Mouse (Mus musculus) forebrain, embryonic 12.5 days (tissue): Measurements from ENCODE around the gene Hsd11b1. TPM values are rescaled to one million over a fixed set of nuclear protein-coding genes. Genes with fewer than 3 reads are reported as not detected.
A peak's percentile ranks its signal among the peaks of the same experiment; 100 is the strongest.

ENCODE experiments used
- ATAC-seq: fragments of 200-750 bp; cut with Nextera tagmentation; 2 replicates; pipeline ENCODE4 v1.8.0; 2017; ENCODE audit warnings: moderate TSS enrichment; ENCODE audit not compliant: low FRiP score
- H3K27ac ChIP-seq: fragments of 300-500 bp; sonication (generic); 2 replicates; pipeline ENCODE4 v1.5.1; 2016; ENCODE audit warnings: mild to moderate bottlenecking
- H3K27me3 ChIP-seq: fragments of 300-500 bp; sonication (generic); 2 replicates; pipeline ENCODE4 v1.6.1; 2016; ENCODE audit warnings: mild to moderate bottlenecking
- H3K36me3 ChIP-seq: fragments of 300-500 bp; sonication (generic); replicated peaks from 2 replicates; pipeline ENCODE4 v1.6.1; 2016; ENCODE audit warnings: mild to moderate bottlenecking
- H3K4me1 ChIP-seq: fragments of 300-500 bp; sonication (generic); 2 replicates; pipeline ENCODE4 v1.6.1; 2016
- H3K4me2 ChIP-seq: fragments of 300-500 bp; sonication (generic); 2 replicates; pipeline ENCODE4 v1.6.1; 2016; ENCODE audit warnings: mild to moderate bottlenecking, moderate library complexity
- H3K4me3 ChIP-seq: fragments of 300-500 bp; sonication (generic); replicated peaks from 2 replicates; pipeline ENCODE4 v1.5.1; 2016; ENCODE audit warnings: mild to moderate bottlenecking
- H3K9ac ChIP-seq: fragments of 300-500 bp; sonication (generic); 2 replicates; pipeline ENCODE4 v1.6.1; 2016; ENCODE audit warnings: mild to moderate bottlenecking
- H3K9me3 ChIP-seq: fragments of 300-500 bp; sonication (generic); 2 replicates; pipeline ENCODE4 v1.6.1; 2016
- WGBS: fragments of 180-500 bp; shearing (Covaris S2); methylation state at CpG from one replicate; pipeline ENCODE4 v1.1.7; 2016; 5-methylcytosine and 5-hydroxymethylcytosine counted together
- polyA plus RNA-seq: library from polyadenylated mRNA; unstranded; fragments of >200 nt; fragmentation: Nextera tagmentation; extraction: Ambion mirVana; gene quantifications from 2 replicates; pipeline ENCODE4 v1.2.1, GENCODE M21; 2016

The Hsd11b1 gene
- polyA plus RNA-seq, 1 experiment from 2014 or later: not detected

GRCm38 (mm10) chr1:193188257-193188656 is 75.6 kb downstream of the Hsd11b1 start:
- WGBS: 90% methylated on average over 6 of the region's 6 CpGs
- Histone ChIP-seq H3K4me3 (no peak overlapping the region), H3K4me1 (peaks cover 17% of the 10 kb centered on the region), H3K27ac (no peak overlapping the region), H3K4me2 (no peak overlapping the region), H3K27me3 (0 out of 2 replicates have a peak, but pooled peaks cover 8% of the 10 kb centered on the region), H3K9me3 (no peaks in the 10 kb centered on the region), H3K9ac (no peak overlapping the region), H3K36me3 (no peaks in the 10 kb centered on the region)
- ATAC-seq: no peak

GRCm38 (mm10) chr1:193181104-193181503 is 82.8 kb downstream of the Hsd11b1 start:
- no peak overlapping the region for H3K27ac ChIP-seq
- ATAC-seq: no peak
- no peak overlapping the region for H3K9ac ChIP-seq
- H3K4me3 ChIP-seq: no peak overlapping the region
- H3K27me3 ChIP-seq: 0 out of 2 replicates have a peak, but pooled peaks cover 7% of the 10 kb centered on the region
- H3K9me3 ChIP-seq: no peaks in the 10 kb centered on the region
- no peaks in the 10 kb centered on the region; the same call in 1 of the 2 replicates for H3K4me1 ChIP-seq
- H3K36me3 ChIP-seq: no peaks in the 10 kb centered on the region
- 90% methylated on average over 3 of the region's 3 CpGs for WGBS
- no peak overlapping the region for H3K4me2 ChIP-seq

GRCm38 (mm10) chr1:193174143-193174733 is 89.6 kb downstream of the Hsd11b1 start:
- Histone ChIP-seq H3K9me3 (no peaks in the 10 kb centered on the region), H3K27ac (no peak overlapping the region), H3K9ac (peak overlapping the region; percentile 75; the same call in 1 of the 2 replicates), H3K4me2 (peak overlapping the region; percentile 63), H3K27me3 (no peaks in the 10 kb centered on the region), H3K4me3 (peak overlapping the region; percentile 67), H3K4me1 (peaks cover 20% of the 10 kb centered on the region), H3K36me3 (no peaks in the 10 kb centered on the region)
- WGBS: 94% methylated on average over 13 of the region's 13 CpGs
- no peak for ATAC-seq

GRCm38 (mm10) chr1:193173810-193174129 is 90.1 kb downstream of the Hsd11b1 start:
- Histone ChIP-seq H3K27me3 (no peaks in the 10 kb centered on the region), H3K4me2 (peak overlapping the region; percentile 63), H3K4me1 (peaks cover 20% of the 10 kb centered on the region), H3K9me3 (no peaks in the 10 kb centered on the region), H3K27ac (peak overlapping the region; percentile 71), H3K9ac (peak overlapping the region; percentile 75), H3K4me3 (peak overlapping the region; percentile 67), H3K36me3 (no peaks in the 10 kb centered on the region)
- ATAC-seq: no peak
- 21% methylated on average over 9 of the region's 9 CpGs for WGBS

GRCm38 (mm10) chr1:193172991-193173809 is 90.7 kb downstream of the Hsd11b1 start:
- Histone ChIP-seq H3K9me3 (no peaks in the 10 kb centered on the region), H3K4me3 (peak overlapping the region; percentile 67), H3K9ac (peak overlapping the region; percentile 75), H3K36me3 (no peaks in the 10 kb centered on the region), H3K27ac (peak overlapping the region; percentile 71), H3K4me1 (peaks cover 20% of the 10 kb centered on the region), H3K27me3 (no peaks in the 10 kb centered on the region), H3K4me2 (peak overlapping the region; percentile 63)
- WGBS: under 1% methylated on average over 48 of the region's 48 CpGs
- peak; percentile 99 for ATAC-seq

Other genes with a start within 250 kb of the Hsd11b1 start
- 9.2 and 9.8 TPM in 2 replicates for gene Syt14, start 228.3 kb downstream of the Hsd11b1 start, polyA plus RNA-seq
- gene Diexf, start 133.8 kb downstream of the Hsd11b1 start, polyA plus RNA-seq: 9.5 and 9.7 TPM in 2 replicates
- 1.6 and 2.0 TPM in 2 replicates for gene Irf6, start 111.0 kb downstream of the Hsd11b1 start, polyA plus RNA-seq
- 15.1 and 16.0 TPM in 2 replicates for gene A130010J15Rik, start 96.0 kb downstream of the Hsd11b1 start, polyA plus RNA-seq
- gene Traf3ip3, start 62.4 kb downstream of the Hsd11b1 start, polyA plus RNA-seq: 0.31 and 1.0 TPM in 2 replicates
- gene Lamb3, start 56.4 kb downstream of the Hsd11b1 start, polyA plus RNA-seq: 0.31 and 0.77 TPM in 2 replicates
- gene G0s2, start 9.1 kb upstream of the Hsd11b1 start, polyA plus RNA-seq: 6.3 and 6.9 TPM in 2 replicates
- gene Camk1g, start 106.2 kb upstream of the Hsd11b1 start, polyA plus RNA-seq: 20.5 and 20.6 TPM in 2 replicates